Mouse (Mus musculus): ENCODE measurements around the gene AI597479. TPM values are rescaled to one million over a fixed set of nuclear protein-coding genes. Genes with fewer than 3 reads are reported as not detected.

AI597479 gene
- total and polyA plus RNA-seq, 2 experiments from 2014 or later, result 37.0 to 45.7 TPM

DNA sequence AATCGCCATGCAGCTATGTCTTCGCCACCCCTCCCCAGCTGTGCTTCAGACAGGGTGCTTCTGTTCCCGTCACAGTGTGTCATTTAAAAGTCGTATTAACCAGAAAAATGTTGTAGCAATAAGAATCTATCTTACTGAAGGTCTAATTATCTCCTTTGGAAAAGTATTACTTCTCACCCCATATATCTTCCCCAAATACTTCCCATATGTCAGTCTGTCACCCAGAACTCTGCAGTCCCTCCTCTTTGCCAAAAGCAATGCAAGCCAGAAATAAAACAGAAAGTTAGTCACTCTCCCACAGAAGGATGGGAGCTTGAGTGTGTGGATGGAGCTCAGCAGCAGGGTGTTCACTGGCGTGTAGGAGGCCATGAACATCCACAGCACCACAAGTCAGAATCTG, 38.8 kb downstream of the AI597479 start:
- no peak overlapping the region for H3K4me3 ChIP-seq (ENCODE audit: low read depth, low read length)
- no peaks in the 10 kb centered on the region for H3K4me1 ChIP-seq (ENCODE audit: insufficient read depth)
- H3K9me3 ChIP-seq (ENCODE audit: low read length), result no peaks in the 10 kb centered on the region
- 53% methylated on average over 5 of the region's 5 CpGs for WGBS
- ATAC-seq (peak; percentile 85), DNase-seq (peak; percentile 65)
- H3K4me2 ChIP-seq (ENCODE audit: low read depth), result no peak overlapping the region
- TF ChIP-seq CTCF (IDR thresholded peaks at IDR 0.05; ENCODE audit: low read depth), result no peak
- H3K27me3 ChIP-seq (ENCODE audit: insufficient read depth, low read length), result no peaks in the 10 kb centered on the region
- H3K27ac ChIP-seq (ENCODE audit: low read depth, low read length), result peak overlapping the region; percentile 74; the same call in 1 of the 2 replicates
- no peak overlapping the region for H3K9ac ChIP-seq
- no peaks in the 10 kb centered on the region for H3K36me3 ChIP-seq (ENCODE audit: insufficient read depth)

DNA sequence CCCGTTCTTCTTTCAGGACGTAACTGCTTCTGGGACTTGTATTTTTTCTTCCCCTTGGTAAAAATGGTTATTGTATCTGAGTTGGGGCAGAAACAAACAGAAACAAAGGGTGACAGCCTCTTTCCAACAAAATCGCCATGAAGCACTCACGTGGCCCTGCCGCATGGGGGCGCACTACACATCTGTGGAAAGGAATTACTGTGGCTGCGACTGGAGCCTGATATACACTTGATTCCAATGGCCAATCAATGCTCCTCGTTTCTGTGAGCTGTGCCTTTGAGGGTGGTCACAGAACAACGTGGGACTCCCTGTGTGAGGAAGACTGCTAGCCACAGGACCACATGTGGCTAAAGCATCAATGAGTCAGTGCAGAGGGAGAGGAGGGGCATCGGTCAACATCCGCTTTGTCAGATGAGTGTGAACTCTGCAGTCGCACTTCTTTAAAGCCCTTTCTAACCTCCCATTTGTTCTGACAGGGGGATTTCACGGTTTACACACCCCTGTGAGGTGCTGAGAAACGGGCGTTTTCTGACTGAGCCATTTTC, 39.8 kb downstream of the AI597479 start:
- peak overlapping the region; percentile 46 for H3K27ac ChIP-seq (ENCODE audit: low read depth, low read length)
- no peaks in the 10 kb centered on the region for H3K9me3 ChIP-seq (ENCODE audit: low read length)
- DNase-seq (no peak), ATAC-seq (no peak)
- no peak overlapping the region for H3K4me3 ChIP-seq (ENCODE audit: low read depth, low read length)
- TF ChIP-seq CTCF (IDR thresholded peaks at IDR 0.05; ENCODE audit: low read depth), result peak; percentile 28; the same call in 1 of the 2 replicates
- no peak overlapping the region for H3K9ac ChIP-seq
- 81% methylated on average over 15 of the region's 15 CpGs for WGBS
- H3K4me1 ChIP-seq (ENCODE audit: insufficient read depth), result no peaks in the 10 kb centered on the region
- H3K27me3 ChIP-seq (ENCODE audit: insufficient read depth, low read length), result no peaks in the 10 kb centered on the region
- no peaks in the 10 kb centered on the region for H3K36me3 ChIP-seq (ENCODE audit: insufficient read depth)
- no peak overlapping the region for H3K4me2 ChIP-seq (ENCODE audit: low read depth)

DNA sequence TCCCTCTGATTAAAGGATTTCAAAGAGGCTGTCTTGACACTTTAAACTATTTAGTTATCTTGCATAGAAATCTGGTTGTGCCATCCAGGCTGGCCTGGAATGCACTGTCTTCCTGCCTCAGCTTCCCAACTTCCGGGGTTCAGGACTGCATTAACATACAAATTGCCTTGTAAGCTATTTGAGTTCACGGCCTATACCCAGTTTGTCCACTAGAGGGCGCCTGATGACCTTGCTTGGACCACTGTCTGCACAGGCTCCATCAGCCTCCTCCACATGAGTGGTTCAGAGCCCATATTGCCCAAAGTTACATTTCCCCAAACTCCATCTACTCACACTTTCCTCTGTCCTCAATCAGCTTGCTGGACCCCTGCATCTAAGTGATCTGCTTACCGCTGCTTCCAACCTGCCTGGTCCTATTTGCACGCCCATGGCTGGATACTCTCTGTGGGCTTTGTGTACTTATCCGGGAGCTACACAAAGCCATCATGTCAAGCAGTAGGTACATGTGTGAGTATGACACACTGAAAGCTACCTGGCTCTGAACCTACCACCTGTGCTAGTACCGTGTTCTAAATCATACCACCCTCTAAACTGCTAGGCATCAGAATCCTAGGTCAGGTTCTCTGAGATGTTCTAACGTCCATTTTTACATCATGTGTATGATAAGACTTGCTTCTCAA, 41.2 kb downstream of the AI597479 start:
- Histone ChIP-seq H3K36me3 (ENCODE audit: insufficient read depth) (no peaks in the 10 kb centered on the region), H3K9me3 (ENCODE audit: low read length) (no peaks in the 10 kb centered on the region), H3K9ac (no peak overlapping the region), H3K27me3 (ENCODE audit: insufficient read depth, low read length) (no peaks in the 10 kb centered on the region), H3K27ac (ENCODE audit: low read depth, low read length) (no peak overlapping the region), H3K4me1 (ENCODE audit: insufficient read depth) (no peaks in the 10 kb centered on the region), H3K4me3 (ENCODE audit: low read depth, low read length) (no peak overlapping the region), H3K4me2 (ENCODE audit: low read depth) (no peak overlapping the region)
- ATAC-seq (peak; percentile 57), DNase-seq (peak; percentile 91)
- 53% methylated on average over 8 of the region's 8 CpGs for WGBS
- TF ChIP-seq CTCF (IDR thresholded peaks at IDR 0.05; ENCODE audit: low read depth), result peak; percentile 96

DNA sequence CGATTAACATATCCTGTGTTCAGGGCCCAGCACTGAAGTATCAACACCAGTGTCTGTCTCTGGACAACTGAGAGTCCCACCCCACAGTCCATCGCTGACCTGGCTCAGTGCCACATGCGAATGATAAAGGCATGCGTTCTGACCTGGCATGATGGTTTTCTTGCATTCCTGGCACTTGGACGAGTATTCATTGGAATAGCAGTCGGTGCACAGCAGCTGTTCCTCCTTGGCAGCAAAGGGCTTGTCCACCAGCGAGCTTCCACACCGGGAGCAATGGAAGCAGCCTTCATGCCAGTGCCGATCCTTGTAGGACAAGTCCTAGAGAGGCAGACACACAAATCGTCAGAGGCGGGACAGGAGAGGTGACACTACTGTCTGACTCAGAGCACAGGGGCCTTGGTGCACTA, 43.0 kb downstream of the AI597479 start:
- no peak overlapping the region for H3K9ac ChIP-seq
- no peak overlapping the region for H3K4me3 ChIP-seq (ENCODE audit: low read depth, low read length)
- no peak overlapping the region for H3K4me2 ChIP-seq (ENCODE audit: low read depth)
- H3K36me3 ChIP-seq (ENCODE audit: insufficient read depth), result no peaks in the 10 kb centered on the region
- WGBS, result 54% methylated on average over 11 of the region's 11 CpGs
- no peak for TF ChIP-seq CTCF (IDR thresholded peaks at IDR 0.05; ENCODE audit: low read depth)
- no peaks in the 10 kb centered on the region for H3K27me3 ChIP-seq (ENCODE audit: insufficient read depth, low read length)
- H3K27ac ChIP-seq (ENCODE audit: low read depth, low read length), result no peak overlapping the region
- ATAC-seq (no peak), DNase-seq (no peak)
- H3K4me1 ChIP-seq (ENCODE audit: insufficient read depth), result no peaks in the 10 kb centered on the region
- H3K9me3 ChIP-seq (ENCODE audit: low read length), result no peaks in the 10 kb centered on the region

DNA sequence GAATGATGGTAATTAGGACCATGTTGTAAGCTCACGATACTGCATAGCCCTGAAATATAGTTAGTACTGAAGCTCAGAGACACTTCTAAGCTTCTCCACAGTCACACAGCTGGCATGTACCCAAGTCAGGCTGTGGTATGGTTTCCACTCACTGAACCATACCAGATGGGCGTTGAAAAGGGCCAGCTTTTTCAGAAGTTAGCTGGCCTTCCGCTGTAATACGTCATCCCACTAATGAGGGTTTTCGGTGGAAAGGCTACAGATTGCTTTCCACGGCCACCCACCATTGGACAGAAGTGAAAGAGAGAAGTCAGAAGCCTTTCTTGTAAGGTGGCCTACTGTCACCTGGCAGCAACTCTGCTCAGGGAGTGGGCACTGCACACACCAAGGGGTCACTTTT, 44.3 kb downstream of the AI597479 start:
- Histone ChIP-seq H3K4me3 (ENCODE audit: low read depth, low read length) (no peak overlapping the region), H3K9me3 (ENCODE audit: low read length) (no peaks in the 10 kb centered on the region), H3K27me3 (ENCODE audit: insufficient read depth, low read length) (no peaks in the 10 kb centered on the region), H3K4me1 (ENCODE audit: insufficient read depth) (no peaks in the 10 kb centered on the region), H3K27ac (ENCODE audit: low read depth, low read length) (no peak overlapping the region), H3K36me3 (ENCODE audit: insufficient read depth) (no peaks in the 10 kb centered on the region), H3K9ac (no peak overlapping the region), H3K4me2 (ENCODE audit: low read depth) (no peak overlapping the region)
- WGBS, result 40% methylated on average over 6 of the region's 6 CpGs
- ATAC-seq (no peak), DNase-seq (no peak)
- no peak for TF ChIP-seq CTCF (IDR thresholded peaks at IDR 0.05; ENCODE audit: low read depth)

DNA sequence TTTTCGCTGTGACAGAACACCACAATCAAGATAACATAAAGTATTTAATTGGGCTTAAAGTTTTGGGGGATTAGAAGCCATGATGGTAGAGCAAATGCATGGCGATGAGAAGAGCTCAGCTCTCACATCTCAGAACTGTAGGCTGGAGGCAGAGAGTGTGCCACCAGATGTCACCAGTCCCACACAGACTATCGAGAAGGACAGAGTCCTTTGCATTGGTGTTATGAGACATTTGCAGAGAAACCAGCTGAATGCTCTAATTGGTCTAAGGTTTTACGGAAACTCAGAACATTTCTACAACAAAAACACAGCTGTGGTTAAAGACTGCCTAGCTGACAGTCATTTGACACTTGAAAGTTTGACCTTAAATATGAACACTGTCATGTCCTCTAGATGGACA, 44.8 kb downstream of the AI597479 start:
- Histone ChIP-seq H3K27ac (ENCODE audit: low read depth, low read length) (no peak overlapping the region), H3K36me3 (ENCODE audit: insufficient read depth) (no peaks in the 10 kb centered on the region), H3K4me1 (ENCODE audit: insufficient read depth) (no peaks in the 10 kb centered on the region), H3K27me3 (ENCODE audit: insufficient read depth, low read length) (no peaks in the 10 kb centered on the region), H3K9me3 (ENCODE audit: low read length) (no peaks in the 10 kb centered on the region), H3K4me3 (ENCODE audit: low read depth, low read length) (no peak overlapping the region), H3K9ac (no peak overlapping the region), H3K4me2 (ENCODE audit: low read depth) (no peak overlapping the region)
- ATAC-seq, result peak; percentile 47; the same call in 1 of the 2 replicates
- WGBS, result 60% methylated on average over 4 of the region's 4 CpGs
- DNase-seq, result peak; percentile 36
- peak; percentile 66 for TF ChIP-seq CTCF (IDR thresholded peaks at IDR 0.05; ENCODE audit: low read depth)

DNA sequence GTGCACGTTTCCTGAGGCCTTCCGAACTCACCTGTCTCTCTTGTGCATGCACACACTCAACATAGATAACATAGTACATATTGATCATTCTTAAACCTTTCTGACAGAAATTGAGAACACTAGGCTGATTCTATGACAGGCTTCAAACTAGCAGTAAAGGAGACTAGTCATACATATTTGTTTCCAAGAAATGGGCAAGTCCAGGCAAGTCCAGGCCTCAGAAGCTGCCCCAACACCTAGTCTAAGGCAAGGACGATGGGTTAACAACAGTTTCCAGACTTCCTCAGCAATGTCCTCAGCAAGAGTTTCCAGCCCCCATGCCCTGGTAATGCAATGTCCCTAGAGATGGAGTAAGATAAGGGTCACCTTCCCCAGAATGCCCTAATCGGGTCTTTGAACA, 45.3 kb downstream of the AI597479 start:
- Histone ChIP-seq H3K27me3 (ENCODE audit: insufficient read depth, low read length) (no peaks in the 10 kb centered on the region), H3K36me3 (ENCODE audit: insufficient read depth) (no peaks in the 10 kb centered on the region), H3K4me1 (ENCODE audit: insufficient read depth) (no peaks in the 10 kb centered on the region), H3K27ac (ENCODE audit: low read depth, low read length) (no peak overlapping the region), H3K9ac (no peak overlapping the region), H3K4me2 (ENCODE audit: low read depth) (no peak overlapping the region), H3K9me3 (ENCODE audit: low read length) (no peaks in the 10 kb centered on the region), H3K4me3 (ENCODE audit: low read depth, low read length) (no peak overlapping the region)
- ATAC-seq (no peak), DNase-seq (no peak)
- 95% methylated on average over 4 of the region's 4 CpGs for whole genome bisulfite sequencing
- no peak for TF ChIP-seq CTCF (IDR thresholded peaks at IDR 0.05; ENCODE audit: low read depth)

All from forebrain, postnatal 0 days (tissue).